Mouse (Mus musculus): ENCODE measurements around the gene Bmp8a. TPM values are rescaled to one million over a fixed set of nuclear protein-coding genes. Genes with fewer than 3 reads are reported as not detected.

Gene Bmp8a
- polyA plus RNA-seq, 1 experiment from 2014 or later: 3.4 TPM

Other genes with a start within 250 kb of the Bmp8a start
- 0.90 and 1.1 TPM in 2 replicates for gene Bmp8b, start 238.1 kb downstream of the Bmp8a start, polyA plus RNA-seq (2014; fragmentation: Nextera tagmentation; extraction: Ambion mirVana)
- gene Oxct2b, start 227.0 kb downstream of the Bmp8a start, polyA plus RNA-seq (2014; fragmentation: Nextera tagmentation; extraction: Ambion mirVana): not detected in 2 replicates
- 77.8 and 84.3 TPM in 2 replicates for gene Ppie, start 203.3 kb downstream of the Bmp8a start, polyA plus RNA-seq (2014; fragmentation: Nextera tagmentation; extraction: Ambion mirVana)
- gene Hpcal4, start 160.0 kb downstream of the Bmp8a start, polyA plus RNA-seq (2014; fragmentation: Nextera tagmentation; extraction: Ambion mirVana): 0.50 and 0.81 TPM in 2 replicates
- 0.22 TPM in 1 of 2 replicates, not detected in the other for gene Nt5c1a, start 141.7 kb downstream of the Bmp8a start, polyA plus RNA-seq (2014; fragmentation: Nextera tagmentation; extraction: Ambion mirVana)
- 18.4 and 19.1 TPM in 2 replicates for gene Heyl, start 109.7 kb downstream of the Bmp8a start, polyA plus RNA-seq (2014; fragmentation: Nextera tagmentation; extraction: Ambion mirVana)
- 60.4 and 60.8 TPM in 2 replicates for gene Pabpc4, start 80.9 kb downstream of the Bmp8a start, polyA plus RNA-seq (2014; fragmentation: Nextera tagmentation; extraction: Ambion mirVana)
- not detected in 2 replicates for gene Oxct2a, start 19.6 kb downstream of the Bmp8a start, polyA plus RNA-seq (2014; fragmentation: Nextera tagmentation; extraction: Ambion mirVana)